Mouse (Mus musculus): ENCODE results near the gene Msh2. TPM values are rescaled to one million over a fixed set of nuclear protein-coding genes. Genes with fewer than 3 reads are reported as not detected.

Gene Msh2
- polyA plus RNA-seq, 1 experiment = not detected

GRCm38 (mm10) chr17:87698996-87699765, 27.1 kb downstream of the Msh2 start:
- Histone ChIP-seq H3K27ac (ENCODE audit: insufficient read depth, low read depth, low read length) (no peak overlapping the region), H3K4me3 (ENCODE audit: insufficient read depth, low read depth, low read length) (no peak overlapping the region), H3K4me1 (ENCODE audit: control insufficient read depth, insufficient read depth, low read length) (peaks cover 13% of the 10 kb centered on the region)
- no peak for TF ChIP-seq POLR2A (IDR thresholded peaks at IDR 0.05; ENCODE audit: insufficient read depth, low read depth, low read length)
- 83% methylated on average over 16 of the region's 16 CpGs for WGBS

GRCm38 (mm10) chr17:87700101-87700500, 28.0 kb downstream of the Msh2 start:
- Histone ChIP-seq H3K4me1 (ENCODE audit: control insufficient read depth, insufficient read depth, low read length) (peaks cover 13% of the 10 kb centered on the region), H3K27ac (ENCODE audit: insufficient read depth, low read depth, low read length) (no peak overlapping the region), H3K4me3 (ENCODE audit: insufficient read depth, low read depth, low read length) (no peak overlapping the region)
- 87% methylated on average over 8 of the region's 8 CpGs for WGBS
- no peak for TF ChIP-seq POLR2A (IDR thresholded peaks at IDR 0.05; ENCODE audit: insufficient read depth, low read depth, low read length)
- no peak for TF ChIP-seq CTCF (IDR thresholded peaks at IDR 0.05; ENCODE audit: insufficient read depth, low read depth, low read length)

GRCm38 (mm10) chr17:87724727-87725126, 52.6 kb downstream of the Msh2 start:
- Histone ChIP-seq H3K4me3 (ENCODE audit: insufficient read depth, low read depth, low read length) (no peak overlapping the region), H3K4me1 (ENCODE audit: control insufficient read depth, insufficient read depth, low read length) (no peaks in the 10 kb centered on the region), H3K27ac (ENCODE audit: insufficient read depth, low read depth, low read length) (no peak overlapping the region)
- WGBS = 83% methylated on average over 7 of the region's 7 CpGs
- TF ChIP-seq CTCF (IDR thresholded peaks at IDR 0.05; ENCODE audit: insufficient read depth, low read depth, low read length) (no peak), POLR2A (IDR thresholded peaks at IDR 0.05; ENCODE audit: insufficient read depth, low read depth, low read length) (no peak)

- H3K4me1 ChIP-seq (ENCODE audit: control insufficient read depth, insufficient read depth, low read length) = no peaks in the 10 kb centered on the region
- WGBS = 62% methylated on average over 12 of the region's 12 CpGs
- no peak for TF ChIP-seq POLR2A (IDR thresholded peaks at IDR 0.05; ENCODE audit: insufficient read depth, low read depth, low read length)
- TF ChIP-seq CTCF (IDR thresholded peaks at IDR 0.05; ENCODE audit: insufficient read depth, low read depth, low read length) = no peak
- no peak overlapping the region for H3K4me3 ChIP-seq (ENCODE audit: insufficient read depth, low read depth, low read length)
- H3K27ac ChIP-seq (ENCODE audit: insufficient read depth, low read depth, low read length) = no peak overlapping the region
Observed at GRCm38 (mm10) chr17:87726489-87727356, 54.6 kb downstream of the Msh2 start.

- H3K27ac ChIP-seq (ENCODE audit: insufficient read depth, low read depth, low read length) = no peak overlapping the region
- TF ChIP-seq POLR2A (IDR thresholded peaks at IDR 0.05; ENCODE audit: insufficient read depth, low read depth, low read length) (no peak), CTCF (IDR thresholded peaks at IDR 0.05; ENCODE audit: insufficient read depth, low read depth, low read length) (no peak)
- WGBS = 83% methylated on average over 4 of the region's 4 CpGs
Observed at GRCm38 (mm10) chr17:87731962-87732361, 59.8 kb downstream of the Msh2 start.

GRCm38 (mm10) chr17:87734471-87734870, 62.3 kb downstream of the Msh2 start:
- Histone ChIP-seq H3K4me3 (ENCODE audit: insufficient read depth, low read depth, low read length) (no peak overlapping the region), H3K27ac (ENCODE audit: insufficient read depth, low read depth, low read length) (no peak overlapping the region), H3K4me1 (ENCODE audit: control insufficient read depth, insufficient read depth, low read length) (no peaks in the 10 kb centered on the region; the same call in 1 of the 2 replicates)
- 92% methylated on average over 8 of the region's 8 CpGs for WGBS
- TF ChIP-seq POLR2A (IDR thresholded peaks at IDR 0.05; ENCODE audit: insufficient read depth, low read depth, low read length) = no peak
- no peak for TF ChIP-seq CTCF (IDR thresholded peaks at IDR 0.05; ENCODE audit: insufficient read depth, low read depth, low read length)

More at GRCm38 (mm10) chr17:87731962-87732361, 59.8 kb downstream of the Msh2 start:
- no peak overlapping the region for H3K4me3 ChIP-seq (ENCODE audit: insufficient read depth, low read depth, low read length)
- H3K4me1 ChIP-seq (ENCODE audit: control insufficient read depth, insufficient read depth, low read length) = no peaks in the 10 kb centered on the region; the same call in 1 of the 2 replicates

- TF ChIP-seq CTCF (IDR thresholded peaks at IDR 0.05; ENCODE audit: insufficient read depth, low read depth, low read length) (no peak), POLR2A (IDR thresholded peaks at IDR 0.05; ENCODE audit: insufficient read depth, low read depth, low read length) (no peak)
- Histone ChIP-seq H3K4me3 (ENCODE audit: insufficient read depth, low read depth, low read length) (no peak overlapping the region), H3K4me1 (ENCODE audit: control insufficient read depth, insufficient read depth, low read length) (no peaks in the 10 kb centered on the region; the same call in 1 of the 2 replicates), H3K27ac (ENCODE audit: insufficient read depth, low read depth, low read length) (no peak overlapping the region)
- 90% methylated on average over 3 of the region's 3 CpGs for WGBS
Observed at GRCm38 (mm10) chr17:87737144-87737543, 65.0 kb downstream of the Msh2 start.

GRCm38 (mm10) chr17:87739835-87740234, 67.7 kb downstream of the Msh2 start:
- TF ChIP-seq POLR2A (IDR thresholded peaks at IDR 0.05; ENCODE audit: insufficient read depth, low read depth, low read length) = no peak
- TF ChIP-seq CTCF (IDR thresholded peaks at IDR 0.05; ENCODE audit: insufficient read depth, low read depth, low read length) = no peak
- Histone ChIP-seq H3K4me1 (ENCODE audit: control insufficient read depth, insufficient read depth, low read length) (peaks cover 10% of the 10 kb centered on the region), H3K27ac (ENCODE audit: insufficient read depth, low read depth, low read length) (no peak overlapping the region), H3K4me3 (ENCODE audit: insufficient read depth, low read depth, low read length) (no peak overlapping the region)
- 60% methylated on average over 1 of the region's 1 CpGs for WGBS

All from olfactory bulb, adult 2 months (tissue).